Mouse (Mus musculus): ENCODE data around the gene Prkce.

DNA sequence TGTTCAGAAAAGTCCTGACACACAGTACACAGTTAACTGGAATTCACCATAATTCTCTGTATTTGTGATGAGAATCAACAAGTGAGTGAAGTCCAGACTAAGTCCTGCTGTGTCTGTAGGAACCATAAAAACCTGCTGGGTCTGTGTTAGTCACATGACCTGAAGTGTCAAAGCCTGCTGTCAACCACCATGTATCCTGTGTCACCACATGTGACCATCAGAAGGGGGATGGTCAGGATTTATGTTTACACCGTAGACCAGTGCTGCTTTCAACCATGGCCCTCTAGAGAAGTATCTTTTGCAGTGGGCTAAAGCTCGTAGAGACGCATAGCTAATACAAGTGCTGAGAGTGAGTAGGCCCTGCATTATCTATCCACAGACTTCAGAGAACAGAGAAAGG lies 44.4 kb upstream of the Prkce start:
- TF ChIP-seq CTCF (IDR thresholded peaks at IDR 0.05; ENCODE audit: low read depth) (no peak), EP300 (IDR thresholded peaks at IDR 0.05; ENCODE audit: low read depth) (no peak)
